In genomic region chr5:146298807-146299519, GRCm38 (mm10) we compare ENCODE assay signal across 15 mouse cellular contexts.
A peak's percentile ranks its signal among the peaks of the same experiment; 100 is the strongest.
DNase-seq lines count a peak whose midpoint lies in the region; ATAC-seq lines count a peak whose summit lies in the region.
"Had no signal": no experiment of that assay in that cellular context is flagged by ENCODE, and none has a peak within 500 bp of the region (broad histone marks: within the 10 kb centered on the region; RNA-seq: fewer than 3 reads in every experiment).

No protein-coding gene starts in this region.

- H3K27me3 ChIP-seq in embryonic facial prominence, embryonic 14.5 days (replicated peaks; ENCODE audit: control insufficient read depth, insufficient read depth, low read length), result no peaks in the 10 kb centered on the region
- no peaks in the 10 kb centered on the region for H3K27me3 ChIP-seq in embryonic facial prominence, embryonic 10.5 days (replicated peaks; ENCODE audit: low read depth, poor library complexity, severe bottlenecking)
- no peaks in the 10 kb centered on the region for H3K27me3 ChIP-seq in kidney, embryonic 14.5 days (ENCODE audit: control insufficient read depth, insufficient read depth, low read length)
- H3K27me3 ChIP-seq: embryonic facial prominence, embryonic 12.5 days; heart, embryonic 12.5 days; stomach, embryonic 15.5 days had no signal

- no peak overlapping the region for H3K9ac ChIP-seq in embryonic facial prominence, embryonic 14.5 days (ENCODE audit: low read depth, low read length)
- no peak overlapping the region for H3K9ac ChIP-seq in kidney, embryonic 14.5 days (ENCODE audit: low read depth, low read length)
- H3K9ac ChIP-seq: embryonic facial prominence, embryonic 12.5 days; heart, embryonic 12.5 days; liver, embryonic 14.5 days; stomach, embryonic 15.5 days had no signal

- H3K27ac ChIP-seq in embryonic facial prominence, embryonic 14.5 days (replicated peaks; ENCODE audit: low read depth, low read length), result no peak overlapping the region
- H3K27ac ChIP-seq in embryonic facial prominence, embryonic 10.5 days (replicated peaks), result no peak overlapping the region
- no peak overlapping the region for H3K27ac ChIP-seq in kidney, embryonic 14.5 days (ENCODE audit: low read depth, low read length)
- H3K27ac ChIP-seq: embryonic facial prominence, embryonic 12.5 days; liver, embryonic 14.5 days; stomach, embryonic 15.5 days had no signal

- no peak overlapping the region for H3K4me2 ChIP-seq in embryonic facial prominence, embryonic 14.5 days (ENCODE audit: low read depth, low read length)
- no peak overlapping the region for H3K4me2 ChIP-seq in kidney, embryonic 14.5 days (replicated peaks; ENCODE audit: low read depth, low read length)
- H3K4me2 ChIP-seq: embryonic facial prominence, embryonic 12.5 days; heart, embryonic 12.5 days; stomach, embryonic 15.5 days had no signal

- no peaks in the 10 kb centered on the region for H3K4me1 ChIP-seq in embryonic facial prominence, embryonic 14.5 days (ENCODE audit: control insufficient read depth, insufficient read depth, low read length)
- H3K4me1 ChIP-seq in embryonic facial prominence, embryonic 10.5 days, result no peaks in the 10 kb centered on the region
- no peaks in the 10 kb centered on the region for H3K4me1 ChIP-seq in kidney, embryonic 14.5 days (ENCODE audit: control insufficient read depth, insufficient read depth, low read length)
- H3K4me1 ChIP-seq: embryonic facial prominence, embryonic 12.5 days; heart, embryonic 12.5 days; stomach, embryonic 15.5 days had no signal

- no peak for ATAC-seq in embryonic facial prominence, embryonic 14.5 days (ENCODE audit: low read depth)
- ATAC-seq in kidney, embryonic 14.5 days (ENCODE audit: low FRiP score, low TSS enrichment), result no peak
- ATAC-seq in monocyte, adult 5-6 weeks (replicated peaks; ENCODE audit: insufficient number of reproducible peaks, low FRiP score, low TSS enrichment, poor library complexity, severe bottlenecking), result no peak
- ATAC-seq: activated CD4-positive, CD25-positive, alpha-beta regulatory T cell, adult 4 months had no signal

- no peak overlapping the region for H3K4me3 ChIP-seq in embryonic facial prominence, embryonic 14.5 days (ENCODE audit: low read depth, low read length)
- no peak overlapping the region for H3K4me3 ChIP-seq in embryonic facial prominence, embryonic 10.5 days
- no peak overlapping the region for H3K4me3 ChIP-seq in kidney, embryonic 14.5 days (ENCODE audit: low read length)
- H3K4me3 ChIP-seq: embryonic facial prominence, embryonic 12.5 days; heart, embryonic 12.5 days; stomach, embryonic 15.5 days had no signal

- H3K36me3 ChIP-seq in embryonic facial prominence, embryonic 14.5 days (ENCODE audit: control insufficient read depth, insufficient read depth, low read length), result peaks cover 68% of the 10 kb centered on the region
- H3K36me3 ChIP-seq in embryonic facial prominence, embryonic 10.5 days (replicated peaks), result peaks cover 83% of the 10 kb centered on the region
- H3K36me3 ChIP-seq in kidney, embryonic 14.5 days (ENCODE audit: control insufficient read depth, insufficient read depth, low read length), result peaks cover 62% of the 10 kb centered on the region

- WGBS in embryonic facial prominence, embryonic 14.5 days, result 82% methylated on average over 13 of the region's 13 CpGs
- 95% methylated on average over 13 of the region's 13 CpGs for whole genome bisulfite sequencing in embryonic facial prominence, embryonic 10.5 days
- WGBS in kidney, embryonic 14.5 days, result 84% methylated on average over 13 of the region's 13 CpGs

- peak; percentile 23 for DNase-seq in embryonic facial prominence, embryonic 14.5 days (ENCODE audit: low spot score)
- no peak for DNase-seq in embryonic facial prominence, embryonic 10.5 days (ENCODE audit: low spot score)
- DNase-seq in kidney, adult 9 months, result peak; percentile 35
- DNase-seq in spleen, postnatal 36 days (ENCODE audit: low spot score in 2 of 2), result peak; percentile 26 to 29
- DNase-seq in spleen, postnatal 10 days (ENCODE audit: low spot score in 2 of 2), result no peak
- no peak for DNase-seq in MN1 (ENCODE audit: low spot score)
- DNase-seq: right cerebral cortex, postnatal 25 days had no signal

- no peaks in the 10 kb centered on the region for H3K9me3 ChIP-seq in embryonic facial prominence, embryonic 14.5 days (ENCODE audit: control insufficient read depth, low read length)
- no peaks in the 10 kb centered on the region for H3K9me3 ChIP-seq in embryonic facial prominence, embryonic 10.5 days
- H3K9me3 ChIP-seq in kidney, embryonic 14.5 days (ENCODE audit: control insufficient read depth, low read length), result no peaks in the 10 kb centered on the region
- H3K9me3 ChIP-seq: embryonic facial prominence, embryonic 12.5 days; G1E; heart, embryonic 12.5 days; stomach, embryonic 15.5 days had no signal

Comparison
In these comparisons a context has a peak if more than half of its experiments do, and no peak if none do; other contexts are left out.
1. DNase-seq: peak in embryonic facial prominence, embryonic 14.5 days (single experiment), kidney, adult 9 months (single experiment) and spleen, postnatal 36 days (2 of 2); none in embryonic facial prominence, embryonic 10.5 days (single experiment), spleen, postnatal 10 days (0 of 2) and MN1 (single experiment).